Mouse (Mus musculus) spleen, adult 18-20 months (tissue): ENCODE results near the gene Fam189a1.

Experiments used
- DNase-seq, 2 experiments: peaks; one replicate each; pipeline ENCODE4 v3.0.0; 2022; ENCODE audit warnings: mixed read lengths in 2 of 2

Gene Fam189a1

DNA sequence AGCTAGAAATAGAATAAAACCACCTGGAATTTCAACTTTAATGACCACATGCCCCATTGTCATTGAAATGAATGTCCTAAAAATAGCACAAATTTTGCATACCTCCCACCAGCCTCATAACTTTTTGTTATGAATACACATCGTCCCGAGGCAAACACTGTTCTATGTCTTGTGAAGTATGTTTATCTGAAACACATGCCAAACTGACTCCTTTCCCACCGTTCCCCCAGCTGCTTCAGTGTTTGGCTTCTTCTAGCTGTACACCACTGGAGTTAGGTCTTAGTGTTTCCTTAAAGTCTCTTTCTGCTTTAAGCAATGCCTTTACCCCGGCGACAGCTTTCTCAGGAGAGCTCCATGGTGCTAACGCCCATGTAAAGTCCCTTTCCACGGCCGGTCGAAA, 365.2 kb downstream of the Fam189a1 start:
- no peak for DNase-seq

DNA sequence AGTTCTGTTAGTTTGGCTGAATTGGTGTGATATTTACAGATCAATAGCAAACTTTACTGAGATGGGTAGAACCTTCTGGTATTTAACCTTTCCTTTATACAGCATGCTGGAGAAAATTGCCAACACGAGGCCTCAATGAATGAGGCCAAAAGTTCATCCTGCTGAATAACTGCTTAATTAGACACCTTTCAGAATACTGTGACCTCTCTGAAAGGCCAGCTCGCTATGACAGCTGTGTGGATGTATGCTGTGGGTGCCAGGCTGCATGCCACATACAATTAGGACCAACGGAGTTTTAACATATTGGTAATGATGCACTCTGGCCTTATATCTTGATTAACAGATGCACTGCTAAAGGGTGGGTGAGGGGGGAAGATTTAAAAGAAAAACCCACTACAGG, 371.3 kb downstream of the Fam189a1 start:
- DNase-seq, result no peak

DNA sequence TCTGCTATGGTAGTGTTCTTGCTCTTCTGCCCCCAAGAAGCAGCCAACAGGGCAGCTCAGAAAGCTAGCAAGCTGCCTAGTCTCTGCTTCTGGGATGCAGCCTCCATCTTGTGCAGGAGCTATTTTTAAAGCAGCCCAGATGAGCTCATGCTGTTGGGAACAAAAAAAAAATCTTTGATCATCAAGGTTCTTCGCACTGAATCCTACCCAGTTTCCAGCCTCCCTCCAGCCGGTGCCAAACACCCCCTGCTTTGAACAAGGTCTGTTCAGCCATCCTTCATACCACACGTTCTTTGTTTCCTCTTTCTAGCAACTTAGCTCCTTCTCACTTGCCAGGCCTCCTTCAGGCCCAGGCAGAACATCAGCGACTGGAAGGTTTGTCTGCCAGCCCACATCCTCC, 376.9 kb downstream of the Fam189a1 start:
- no peak for DNase-seq

DNA sequence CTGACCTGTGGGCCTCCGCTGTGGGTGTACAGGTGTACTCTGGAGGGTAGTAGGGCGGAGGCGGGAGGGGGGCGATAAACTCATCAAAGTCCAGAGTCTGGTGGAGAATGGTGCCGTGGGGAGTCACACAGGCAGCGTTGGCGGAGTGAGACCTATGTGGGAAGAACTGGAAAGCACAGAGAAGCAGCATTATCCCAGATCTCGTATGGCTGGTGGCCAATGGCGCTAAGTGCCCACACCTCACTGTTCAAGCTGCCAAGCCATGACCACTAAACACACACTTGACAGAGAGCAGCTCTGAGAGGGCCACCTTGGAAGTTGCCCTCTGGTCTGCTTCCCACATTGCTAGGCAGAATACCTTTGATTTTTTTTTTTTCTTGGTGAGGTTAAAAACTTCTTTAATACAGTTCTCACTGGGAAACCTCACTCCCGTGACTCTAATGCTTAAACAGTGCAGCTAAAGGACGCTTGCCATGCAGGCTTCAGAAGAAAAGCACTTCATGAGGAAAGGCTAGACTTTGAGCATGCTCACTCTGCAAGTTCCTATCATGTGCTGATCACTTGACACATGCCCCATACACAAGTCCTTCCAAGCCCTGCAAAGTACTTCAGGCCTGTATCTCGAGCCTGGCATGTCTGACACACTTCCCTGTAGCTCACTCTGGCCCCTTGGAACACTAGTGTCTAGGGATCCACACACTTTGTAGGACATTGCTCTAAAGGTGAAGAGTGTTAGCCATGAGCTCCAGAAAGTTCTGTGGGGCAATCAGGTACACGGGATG, 379.5 kb downstream of the Fam189a1 start:
- no peak for DNase-seq

DNA sequence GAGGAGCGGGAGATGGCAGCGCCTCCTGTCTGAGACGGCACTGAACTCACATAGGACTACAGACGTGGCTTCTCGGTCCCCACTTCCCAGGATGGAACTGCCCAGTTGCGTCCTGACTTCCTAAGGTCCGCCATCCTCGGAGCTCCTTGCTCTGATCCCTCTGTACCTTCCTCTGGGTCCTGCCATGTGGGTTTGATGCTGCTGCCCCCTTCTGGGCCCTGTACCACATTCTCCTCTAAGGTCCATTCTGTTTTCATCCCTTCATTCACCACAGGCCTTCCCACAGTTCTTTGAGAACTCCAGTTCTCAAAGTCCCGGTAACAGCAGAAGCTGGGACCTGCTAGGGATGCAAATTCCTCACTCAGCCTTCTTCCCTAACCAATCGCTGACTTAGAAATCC, 382.9 kb downstream of the Fam189a1 start:
- DNase-seq, result no peak

DNA sequence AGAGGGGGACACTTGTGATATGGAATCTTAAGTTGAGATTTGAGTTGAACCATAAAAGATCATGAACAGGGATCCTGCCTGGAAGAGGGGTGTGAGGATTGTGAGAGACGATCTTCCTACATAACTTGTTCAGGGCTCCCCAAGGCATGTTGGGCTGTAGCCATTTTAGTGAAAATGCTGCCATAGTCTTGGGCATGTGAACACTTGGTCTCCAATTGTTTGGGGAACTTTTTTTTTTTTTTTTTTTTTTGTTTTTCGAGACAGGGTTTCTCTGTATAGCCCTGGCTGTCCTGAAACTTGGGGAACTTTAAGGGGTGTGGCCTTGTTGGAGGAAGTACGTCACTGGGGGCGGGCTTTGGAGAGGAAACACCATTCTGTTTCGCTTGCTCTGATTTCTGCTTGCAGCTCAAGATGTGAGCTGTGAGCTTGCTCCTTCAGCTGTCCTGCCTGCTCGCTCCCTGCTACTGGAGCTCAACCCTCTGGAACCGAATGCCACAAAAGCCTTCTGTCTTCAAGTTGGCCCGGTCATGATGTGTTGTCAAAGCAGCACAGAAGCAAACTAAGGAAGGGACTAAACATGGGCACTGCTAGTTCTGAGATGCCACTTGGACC, 385.5 kb downstream of the Fam189a1 start:
- DNase-seq, result no peak

DNA sequence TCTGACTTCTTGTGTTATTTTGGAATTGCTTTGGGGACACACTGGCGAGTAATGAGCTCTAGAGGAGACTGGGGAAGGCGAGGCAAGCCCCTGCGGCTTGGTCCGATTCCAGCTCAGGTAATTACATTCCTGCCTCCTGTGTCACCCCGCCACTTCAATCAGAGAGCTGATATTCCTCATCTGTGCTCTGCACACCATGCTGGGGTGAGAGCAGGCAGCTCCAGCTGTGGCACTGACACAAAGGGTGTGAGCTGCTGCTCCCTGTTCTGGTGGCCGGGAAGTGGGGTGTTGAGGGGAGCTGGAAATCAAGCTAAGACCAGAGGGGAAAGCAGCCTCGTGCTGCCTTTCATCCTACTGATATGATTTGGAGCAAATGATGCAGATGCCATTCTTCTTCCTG, 386.6 kb downstream of the Fam189a1 start:
- DNase-seq, result no peak

DNA sequence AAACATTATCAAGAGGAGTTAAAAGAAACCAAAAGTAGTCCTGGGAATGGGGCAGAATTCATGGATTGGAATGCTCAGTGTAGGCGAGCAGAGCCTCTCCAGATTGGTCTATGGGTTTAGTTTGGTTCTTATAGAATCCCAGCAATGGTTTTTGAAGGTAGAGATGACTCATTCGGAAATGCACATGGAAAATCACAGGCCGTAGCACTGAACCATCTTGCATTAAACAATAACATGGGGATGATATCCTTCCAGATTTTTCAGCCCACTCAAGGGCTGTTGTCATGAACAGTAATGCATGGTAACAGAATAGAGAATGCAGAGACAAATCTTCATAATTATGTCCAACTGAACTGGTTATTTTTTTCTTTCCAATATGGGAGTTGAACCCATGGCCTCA, 390.8 kb downstream of the Fam189a1 start:
- DNase-seq, result no peak

DNA sequence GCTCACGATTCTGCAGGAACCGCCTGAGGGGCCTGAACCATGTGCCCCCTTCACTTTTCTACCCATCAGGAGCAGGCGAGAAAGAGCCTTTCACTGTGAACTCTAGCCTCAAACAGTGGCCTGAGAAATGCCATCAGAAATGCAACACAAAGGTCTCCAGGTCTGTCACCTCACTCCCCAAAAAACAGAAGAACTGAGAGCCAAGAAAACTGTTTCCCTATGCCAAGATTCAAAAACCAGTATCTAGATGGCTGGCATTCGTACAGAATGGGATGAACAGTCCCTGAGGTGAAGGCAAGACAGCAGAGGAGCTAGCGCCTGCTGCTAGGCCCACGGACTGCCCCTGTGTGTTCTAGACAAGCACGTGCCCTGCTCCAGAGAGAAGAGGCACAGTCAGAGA, 401.2 kb downstream of the Fam189a1 start:
- no peak for DNase-seq

DNA sequence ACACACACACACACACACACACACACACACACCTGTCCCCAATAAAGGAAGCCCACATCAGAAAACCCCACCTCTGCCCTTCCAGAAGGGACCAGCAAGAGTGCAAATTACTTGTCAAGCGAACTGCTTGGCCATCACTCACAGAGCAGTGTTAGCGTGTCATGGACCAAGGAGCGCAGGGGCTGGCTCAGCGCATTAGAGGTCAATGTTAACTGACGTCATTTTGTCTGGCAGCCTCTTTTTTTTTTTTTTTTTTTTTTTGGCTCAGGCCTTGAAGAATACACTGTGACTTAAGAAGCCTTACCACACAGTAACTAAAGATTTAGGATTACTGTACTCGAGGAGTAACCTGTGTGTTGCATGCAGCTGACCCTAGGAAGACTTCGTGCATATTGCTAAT, 402.2 kb downstream of the Fam189a1 start:
- no peak for DNase-seq

DNA sequence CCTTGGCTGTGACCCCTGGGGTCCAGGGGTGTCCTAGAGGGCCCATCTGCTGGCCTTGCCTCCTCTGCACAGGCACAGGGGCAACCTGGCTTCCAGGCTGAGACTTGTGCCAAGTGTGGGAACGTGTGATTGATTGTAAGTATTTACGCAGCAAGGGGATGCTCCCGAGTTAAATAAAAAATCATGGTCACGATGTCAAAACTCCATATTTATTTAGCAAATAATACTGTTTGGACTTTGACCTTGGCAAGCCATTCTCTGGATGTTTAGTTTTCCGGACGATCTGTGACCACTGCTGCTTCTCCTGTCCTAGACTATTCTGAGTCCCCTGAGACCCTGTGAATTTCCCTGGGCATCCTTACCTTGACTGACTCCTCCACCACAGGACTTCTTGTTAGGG, 402.7 kb downstream of the Fam189a1 start:
- no peak for DNase-seq

DNA sequence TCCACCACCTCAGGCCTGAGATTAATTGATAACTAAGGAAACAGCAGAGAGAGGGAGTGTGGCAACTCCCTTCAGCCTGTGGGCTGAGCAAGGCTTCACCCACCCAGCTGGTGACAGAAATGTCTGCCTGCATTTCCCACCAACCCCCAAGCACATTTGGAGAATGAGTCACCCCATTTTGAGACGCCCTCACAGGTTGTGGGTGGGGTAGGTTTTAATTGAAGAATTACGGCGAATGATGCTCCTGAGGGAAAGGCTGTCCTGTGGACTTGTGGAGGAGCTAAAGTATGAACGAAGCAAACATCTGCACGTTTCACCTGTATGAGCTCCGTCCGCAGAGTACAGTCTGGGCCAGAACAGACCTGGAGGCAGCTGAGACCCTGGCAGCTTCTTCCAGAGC, 404.2 kb downstream of the Fam189a1 start:
- DNase-seq, result no peak

DNA sequence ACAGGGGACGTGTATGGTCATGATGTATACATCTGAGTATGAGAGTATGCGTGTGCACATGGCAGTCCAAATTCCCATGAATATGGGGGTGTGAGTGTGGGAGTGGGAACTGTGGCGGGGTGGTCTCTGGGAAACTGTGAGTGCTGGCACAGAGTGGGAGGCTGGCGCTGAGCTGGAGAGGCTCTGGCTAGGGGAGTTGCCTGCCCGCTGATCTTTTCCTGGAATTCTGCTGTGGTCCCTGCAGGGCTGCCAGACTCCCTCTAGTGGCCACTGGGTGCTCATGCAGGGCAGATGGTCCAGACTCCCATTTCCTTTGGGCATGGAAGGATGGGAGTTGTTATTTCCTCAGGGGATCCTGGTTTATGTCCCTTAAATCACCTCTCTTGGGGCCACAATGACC, 404.9 kb downstream of the Fam189a1 start:
- DNase-seq, result peak in 1 of 2 experiments; percentile 8

DNA sequence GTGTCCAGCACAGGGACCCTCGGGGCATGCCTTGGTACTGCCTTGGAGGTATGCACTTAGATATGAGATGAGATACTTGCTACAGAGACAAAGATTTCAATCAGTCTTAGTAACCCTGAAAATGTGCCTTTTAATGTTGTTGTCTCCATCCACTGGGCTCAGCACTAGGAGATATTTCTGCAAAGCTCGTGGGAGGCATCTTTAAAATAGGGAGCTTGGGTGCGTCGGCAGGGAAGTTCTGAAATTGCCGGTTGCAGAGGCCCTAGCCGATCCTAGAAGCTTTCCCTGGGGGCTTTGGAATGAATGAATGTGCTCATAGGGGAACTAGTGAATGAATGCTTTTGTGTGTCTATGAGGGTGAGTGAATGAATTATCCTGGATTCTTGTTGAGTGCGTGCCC, 412.8 kb downstream of the Fam189a1 start:
- no peak for DNase-seq

DNA sequence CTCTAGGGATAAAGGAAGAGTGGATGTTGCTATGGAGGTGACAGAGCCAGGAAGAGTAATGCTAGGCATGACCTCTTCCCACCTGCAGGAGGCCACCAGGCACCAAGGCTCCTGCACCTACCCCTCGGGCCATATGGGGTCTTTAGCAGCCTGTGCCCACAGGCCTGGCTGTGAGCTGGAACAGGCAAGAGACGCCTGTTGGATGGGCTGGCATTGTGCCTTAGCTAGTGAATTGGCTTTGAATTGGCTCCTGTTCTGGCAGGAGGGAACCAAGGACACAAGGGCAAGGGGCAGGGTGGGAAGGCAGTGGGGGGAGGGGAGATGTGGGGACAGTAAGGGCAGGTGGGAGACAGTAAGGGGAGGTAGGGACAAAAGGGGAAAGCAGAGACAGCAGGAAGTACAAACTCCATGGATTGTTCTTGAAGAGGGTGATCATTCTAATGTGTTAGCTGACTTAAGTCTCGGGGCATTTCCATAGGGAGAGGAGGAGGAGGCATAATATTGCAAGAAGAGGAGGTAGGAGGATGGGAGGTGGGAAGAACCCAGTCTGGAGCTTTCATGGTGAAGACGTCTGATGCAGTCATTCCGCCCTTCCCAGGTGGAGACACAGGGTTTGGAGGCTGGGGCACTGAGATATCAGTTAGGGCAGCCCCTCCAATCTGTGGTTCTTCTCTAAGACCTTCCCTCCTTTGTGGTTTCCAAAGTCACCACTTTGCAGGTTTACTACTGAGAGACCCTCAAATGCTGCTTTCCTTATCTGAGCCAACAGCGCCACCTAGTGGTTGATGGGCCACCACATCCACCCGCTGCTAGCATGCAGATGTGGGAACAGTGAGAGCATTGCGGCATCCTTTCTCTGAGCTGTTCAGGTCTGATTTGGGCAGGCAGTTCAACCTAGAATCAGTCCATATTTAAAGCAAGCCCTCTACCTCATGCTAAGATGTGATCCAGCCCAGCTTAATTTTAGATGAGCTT, 414.8 kb downstream of the Fam189a1 start:
- peak; percentile 14 to 53 for DNase-seq

DNA sequence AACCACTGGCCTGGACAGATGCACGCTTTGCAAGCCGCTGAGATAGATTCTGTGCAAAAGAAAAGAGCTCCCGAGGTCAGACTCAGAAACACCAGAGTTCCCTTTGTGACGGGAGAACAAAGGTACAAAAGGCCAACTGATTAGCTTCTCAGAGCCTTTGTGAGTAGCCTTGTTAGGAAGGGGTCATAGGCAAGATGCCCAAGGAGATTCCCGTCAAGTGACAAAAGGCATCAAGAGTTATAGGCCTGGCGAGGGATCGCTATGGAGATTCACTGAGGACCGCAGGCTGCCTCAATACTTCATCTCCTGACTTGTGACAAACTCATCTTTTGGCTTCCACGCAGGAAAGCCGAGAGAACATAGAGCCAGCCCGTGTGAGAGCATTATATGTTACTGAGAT, 417.2 kb downstream of the Fam189a1 start:
- DNase-seq, result no peak

DNA sequence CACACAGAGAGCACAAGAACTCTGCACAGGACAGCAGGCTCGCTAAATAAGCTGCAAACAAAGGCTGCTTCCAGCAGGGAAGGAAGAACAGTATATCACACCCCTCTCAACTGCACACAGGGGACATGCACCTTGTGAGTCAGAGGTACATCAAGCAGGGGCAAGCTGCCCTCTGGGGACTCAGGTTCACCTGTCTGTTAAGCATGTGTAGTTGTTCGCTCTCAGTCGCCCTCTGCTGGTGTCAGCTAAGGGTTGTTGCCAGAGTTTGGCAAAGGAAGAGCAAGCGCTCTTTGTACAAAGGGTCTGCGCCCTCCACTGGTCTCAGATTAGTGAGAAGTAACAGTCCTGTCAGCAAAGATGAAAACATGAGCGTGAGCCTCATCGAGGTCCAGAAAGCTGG, 426.6 kb downstream of the Fam189a1 start:
- DNase-seq, result no peak

DNA sequence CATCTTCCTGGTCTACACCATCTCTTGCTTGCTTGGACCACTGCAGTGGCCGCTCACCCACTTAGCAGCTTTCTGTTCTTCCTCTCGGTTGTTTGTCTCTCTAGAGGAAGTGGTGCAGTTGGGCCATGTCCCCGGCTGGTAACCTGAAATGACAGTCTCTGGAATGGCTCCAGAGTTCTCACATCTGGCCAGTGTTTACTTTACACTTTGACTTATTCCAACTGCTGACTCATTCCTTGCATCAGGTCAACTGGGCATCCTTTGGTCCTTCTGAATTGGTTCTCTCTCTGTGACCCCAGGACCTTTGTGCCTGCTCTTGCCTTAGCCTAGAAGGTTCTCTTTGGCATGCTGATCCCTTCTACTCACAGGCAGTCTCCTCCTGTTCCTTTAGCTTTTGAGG, 427.6 kb downstream of the Fam189a1 start:
- no peak for DNase-seq

DNA sequence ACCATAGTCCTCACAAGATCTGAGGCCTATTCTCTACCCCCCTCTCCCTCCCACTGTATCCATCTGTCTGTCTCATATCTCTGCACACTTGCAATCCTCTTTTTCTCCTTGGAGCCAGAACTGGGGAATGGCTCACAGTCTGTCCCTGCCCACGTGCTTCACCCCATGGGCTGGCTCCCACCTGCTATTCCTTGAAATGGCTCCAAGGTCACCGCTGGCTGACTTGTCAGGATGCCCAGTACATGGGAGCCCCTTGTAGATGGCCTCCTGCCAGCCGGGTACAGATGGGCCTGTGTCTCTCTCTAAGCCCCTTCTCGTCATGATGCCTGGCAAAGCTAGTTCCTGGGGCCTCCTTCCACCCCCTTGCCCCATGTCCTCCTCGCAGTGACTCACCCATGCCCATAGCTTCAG, 428.2 kb downstream of the Fam189a1 start:
- DNase-seq, result no peak

DNA sequence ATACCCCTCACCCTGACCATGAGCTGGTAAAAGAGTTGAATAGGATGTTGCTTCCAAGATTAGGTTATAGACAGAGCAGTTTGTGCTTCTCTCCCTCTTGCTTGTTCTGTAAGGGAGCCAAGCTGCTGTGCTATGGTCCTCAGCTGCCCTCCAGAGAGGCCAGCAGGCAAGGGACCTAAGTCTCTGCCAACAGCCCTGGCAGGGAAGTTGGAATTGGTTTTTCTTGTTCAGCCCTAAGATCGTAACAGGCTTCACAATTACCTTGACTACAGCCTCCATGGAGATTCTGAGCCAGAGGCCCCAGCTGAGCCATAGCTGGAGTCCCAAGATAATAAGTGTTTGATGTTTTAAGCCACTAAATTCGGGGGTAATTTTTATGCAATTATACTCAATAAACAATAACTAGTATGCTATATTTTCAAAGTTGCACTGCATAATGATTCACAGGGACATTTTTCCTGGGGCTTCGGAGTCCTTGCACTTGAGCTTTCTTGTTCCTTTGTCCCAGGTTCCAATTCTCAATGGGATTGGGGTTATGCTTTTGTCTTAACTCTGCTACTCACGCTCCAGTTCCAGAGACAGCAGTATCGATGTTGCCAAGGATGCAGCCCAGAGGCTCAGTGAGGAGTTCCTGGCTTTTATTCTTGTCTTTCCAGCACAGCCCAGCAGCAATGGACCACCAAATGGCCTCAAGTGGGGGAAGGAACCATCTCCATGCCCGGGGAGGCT, 430.2 kb downstream of the Fam189a1 start:
- no peak for DNase-seq

DNA sequence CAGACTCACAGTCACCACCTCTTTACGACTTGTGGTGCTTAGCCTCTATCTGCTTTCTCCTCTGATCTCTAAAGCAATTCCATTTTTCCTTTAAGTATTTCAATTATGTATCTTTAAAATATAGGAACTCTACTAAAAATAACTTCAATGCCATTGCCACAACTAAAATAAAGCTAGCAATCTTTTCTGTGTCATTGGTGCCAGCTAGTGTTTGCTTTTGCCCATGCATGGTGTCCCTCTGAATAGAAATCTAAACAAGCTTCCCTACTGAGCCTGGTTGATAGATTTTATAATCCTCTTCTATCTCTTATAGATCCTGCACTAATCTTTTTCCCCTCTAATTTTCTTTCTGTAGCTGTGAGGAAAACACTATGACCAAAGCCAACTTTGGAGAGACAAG, 432.0 kb downstream of the Fam189a1 start:
- DNase-seq, result no peak

DNA sequence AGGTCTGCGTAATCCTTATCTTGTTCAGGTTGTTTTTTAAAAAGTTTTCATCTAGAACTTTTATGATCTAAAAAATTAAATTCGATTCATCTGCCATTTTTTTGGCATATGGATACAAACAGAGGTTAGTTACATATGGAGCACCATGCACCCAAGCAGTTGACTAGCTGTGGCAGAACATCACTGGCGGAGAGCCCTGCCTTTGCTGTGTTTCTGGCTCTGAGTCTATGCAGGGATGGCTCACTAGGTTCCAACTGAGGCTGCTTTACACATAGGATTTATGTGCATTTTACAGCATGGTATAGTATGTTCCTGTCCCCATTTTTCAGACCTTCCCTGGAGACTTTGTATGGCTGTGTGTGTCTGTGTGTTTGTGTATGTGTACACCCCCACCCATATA, 433.1 kb downstream of the Fam189a1 start:
- DNase-seq, result no peak

DNA sequence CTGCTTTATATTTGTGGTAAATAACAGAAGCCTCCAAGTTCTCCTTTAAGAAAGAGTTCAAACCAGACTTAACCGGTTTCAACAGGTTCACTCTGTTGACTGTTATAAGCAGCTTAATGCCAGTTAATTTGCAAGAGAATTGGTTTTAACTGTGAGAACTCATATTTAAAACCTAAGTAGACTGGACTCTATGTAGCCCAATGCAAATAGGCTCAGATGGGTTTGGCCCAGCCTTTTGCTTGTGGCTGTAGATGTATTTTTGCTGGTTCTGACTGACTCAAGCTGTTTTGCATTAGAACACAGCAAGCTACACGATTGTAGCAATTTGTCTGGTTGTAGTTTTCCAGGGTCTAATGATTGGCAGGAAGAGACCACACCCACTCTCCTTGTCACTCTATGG, 440.1 kb downstream of the Fam189a1 start:
- no peak for DNase-seq
